Mouse (Mus musculus): ENCODE data around the gene F2. TPM values are rescaled to one million over a fixed set of nuclear protein-coding genes. Genes with fewer than 3 reads are reported as not detected.

Gene F2
- polyA plus RNA-seq (2017; shearing (Covaris generic)) = under 1 TPM in 1 of 3 experiments, not detected in 2; 0.24 TPM

- ATAC-seq = no peak
These were observed at the start of gene F2 for GRCm38 (mm10) chr2:91636229-91636628. F2 (minus strand) TSS chr2:91636414.

GRCm38 (mm10) chr2:91683919-91684318, 47.7 kb upstream of the F2 start:
- ATAC-seq = no peak

DNA sequence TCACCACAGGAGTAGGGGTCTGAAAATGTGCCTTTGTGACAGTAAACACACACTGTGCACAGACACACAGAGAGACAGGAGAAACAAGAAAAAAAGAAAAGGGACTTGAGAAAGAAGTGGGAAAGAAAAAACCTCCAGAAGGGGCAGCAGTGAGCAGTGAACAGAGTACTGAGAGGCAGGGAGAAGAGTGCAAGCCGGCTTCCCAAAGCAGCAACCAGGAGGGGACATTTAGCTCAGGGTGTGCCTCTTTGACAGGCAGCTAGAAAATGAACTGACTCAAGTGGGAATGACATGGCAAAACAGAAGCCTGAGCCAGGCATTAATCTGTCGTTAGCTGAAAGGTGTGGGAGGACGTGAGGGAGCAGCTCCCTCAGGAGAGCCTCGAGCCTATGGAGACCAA, 46.6 kb upstream of the F2 start:
- ATAC-seq = no peak

- ATAC-seq = no peak
These were observed 40.7 kb upstream of the F2 start for GRCm38 (mm10) chr2:91676961-91677360.

GRCm38 (mm10) chr2:91676420-91676819, 40.2 kb upstream of the F2 start:
- no peak for ATAC-seq

DNA sequence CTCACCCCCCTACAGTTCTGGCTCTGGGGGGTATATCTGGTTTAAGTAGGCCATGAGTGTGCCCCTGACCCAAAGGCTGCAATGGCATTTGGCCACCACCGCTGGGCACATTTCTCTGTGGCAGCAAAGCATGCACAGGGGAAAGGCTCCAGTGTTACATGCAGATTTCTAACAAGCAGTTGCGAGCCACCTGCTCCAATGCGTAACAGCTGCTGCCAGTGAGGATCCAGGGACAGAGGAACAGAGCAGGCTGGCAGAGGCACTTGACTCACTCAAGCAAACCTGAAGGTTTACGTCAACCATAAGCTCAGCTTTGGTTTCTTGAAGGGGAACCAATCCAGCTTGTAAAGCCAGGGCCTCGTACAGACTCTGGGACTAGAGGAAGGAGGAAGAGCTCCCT, 38.7 kb upstream of the F2 start:
- ATAC-seq = no peak

GRCm38 (mm10) chr2:91673587-91673986, 37.4 kb upstream of the F2 start:
- ATAC-seq = no peak

- no peak for ATAC-seq
These were observed 33.8 kb upstream of the F2 start for GRCm38 (mm10) chr2:91670038-91670437.

DNA sequence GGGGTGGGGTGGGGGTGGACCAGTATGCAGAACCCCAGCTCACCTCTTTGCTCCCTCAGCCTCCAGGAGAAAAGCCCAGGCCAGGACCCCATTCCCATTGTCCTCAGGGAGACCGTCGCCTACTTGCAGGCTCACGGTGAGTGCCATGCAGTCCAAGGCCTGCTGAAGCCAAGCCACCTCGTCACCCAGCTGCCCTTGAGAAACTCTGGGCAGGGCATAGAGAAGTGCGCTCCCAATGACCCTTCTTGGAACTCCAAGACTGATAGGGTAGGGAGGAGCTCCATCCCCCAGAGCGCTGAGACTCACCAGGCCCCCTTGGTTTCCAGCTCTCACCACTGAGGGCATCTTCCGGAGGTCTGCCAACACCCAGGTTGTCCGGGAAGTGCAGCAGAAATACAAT, 33.1 kb upstream of the F2 start:
- ATAC-seq = no peak

DNA sequence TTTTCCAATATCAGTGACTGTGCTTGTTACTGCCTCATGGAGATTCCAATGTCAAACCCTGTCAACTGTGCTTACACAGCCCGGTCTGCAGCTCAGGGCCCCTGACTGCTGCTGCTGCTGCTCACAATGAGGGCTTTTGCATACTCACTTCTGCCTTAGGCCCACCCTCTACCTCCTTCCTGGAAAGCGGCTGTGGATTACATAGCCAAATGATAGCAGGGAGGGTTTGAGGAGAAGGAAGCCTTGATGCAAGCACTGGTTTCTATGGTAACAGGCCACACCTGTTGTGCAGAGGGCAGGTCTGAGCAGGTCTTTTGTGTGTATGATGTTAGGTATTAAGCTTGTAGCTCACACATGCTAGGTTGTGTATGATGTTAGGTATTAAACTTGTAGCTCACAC, 31.5 kb upstream of the F2 start:
- no peak for ATAC-seq

DNA sequence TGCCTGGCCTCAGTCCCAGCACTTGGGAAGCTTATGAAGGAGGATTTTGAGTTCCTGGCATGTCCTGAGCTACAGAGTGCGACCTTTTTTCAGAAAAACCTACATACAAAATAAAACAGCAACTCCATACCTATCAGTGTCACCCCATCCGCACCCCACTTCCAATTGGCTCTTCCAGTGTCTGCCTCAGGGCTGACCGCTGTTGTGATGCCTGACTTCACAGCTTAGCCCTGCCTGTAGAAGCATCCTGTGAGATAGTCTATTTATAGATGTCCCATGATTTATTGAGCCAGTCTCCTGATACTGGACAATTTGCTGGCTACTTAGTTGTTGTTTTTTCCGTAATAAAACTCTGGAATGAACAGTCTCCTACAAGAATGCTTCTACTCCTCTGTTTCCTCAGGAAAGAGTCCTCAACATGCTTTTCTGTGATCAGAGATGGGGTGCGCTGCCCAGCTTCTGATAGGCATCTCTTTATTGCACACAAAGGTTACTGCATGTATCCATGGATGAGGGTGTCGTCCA, 30.2 kb upstream of the F2 start:
- ATAC-seq = no peak

GRCm38 (mm10) chr2:91664780-91665179, 28.6 kb upstream of the F2 start:
- no peak for ATAC-seq

GRCm38 (mm10) chr2:91660981-91661380, 24.8 kb upstream of the F2 start:
- no peak for ATAC-seq

GRCm38 (mm10) chr2:91659657-91660056, 23.4 kb upstream of the F2 start:
- no peak for ATAC-seq

DNA sequence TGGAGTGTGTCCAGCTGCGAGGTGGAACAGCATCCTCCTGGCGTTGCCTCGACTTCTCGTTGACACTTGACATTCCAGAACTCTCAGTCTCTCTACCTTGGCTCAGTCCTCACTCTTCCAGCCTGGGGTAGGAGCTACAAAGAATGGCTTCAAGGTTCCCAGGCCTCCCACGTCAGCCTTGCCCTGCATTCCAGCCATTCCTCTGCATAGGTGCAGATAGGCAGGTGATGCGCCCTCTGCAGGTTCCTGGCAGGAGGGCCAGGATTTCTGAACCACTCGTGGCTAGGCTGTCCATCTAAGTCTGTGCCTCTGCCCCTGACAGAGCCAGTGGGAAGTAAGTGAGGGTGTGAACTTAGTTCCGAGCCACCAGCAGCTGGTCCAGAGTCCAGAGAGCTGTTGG, 20.6 kb upstream of the F2 start:
- ATAC-seq = no peak

- ATAC-seq = no peak
These were observed 19.6 kb upstream of the F2 start for GRCm38 (mm10) chr2:91655827-91656226.

GRCm38 (mm10) chr2:91655388-91655787, 19.2 kb upstream of the F2 start:
- no peak for ATAC-seq

DNA sequence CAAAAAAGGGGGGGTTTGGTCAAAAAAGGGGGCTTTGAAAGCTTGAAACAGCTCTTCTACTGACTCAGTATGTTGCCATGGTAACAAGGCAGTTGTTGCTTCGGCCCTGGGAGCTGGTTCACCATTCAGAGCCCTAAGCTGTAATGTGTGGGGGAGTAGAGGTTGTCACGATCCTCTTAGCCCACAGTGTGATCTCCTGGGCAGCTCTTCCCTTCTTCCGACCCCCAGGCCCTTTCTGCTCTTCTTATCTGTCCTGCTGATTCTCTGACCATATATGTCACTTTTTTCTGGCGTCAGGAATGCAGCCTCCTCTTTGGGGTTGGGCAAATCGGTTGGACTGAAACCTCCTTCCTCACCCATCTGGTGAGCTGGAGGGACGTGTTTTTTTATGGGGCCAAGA, 16.6 kb upstream of the F2 start:
- no peak for ATAC-seq

DNA sequence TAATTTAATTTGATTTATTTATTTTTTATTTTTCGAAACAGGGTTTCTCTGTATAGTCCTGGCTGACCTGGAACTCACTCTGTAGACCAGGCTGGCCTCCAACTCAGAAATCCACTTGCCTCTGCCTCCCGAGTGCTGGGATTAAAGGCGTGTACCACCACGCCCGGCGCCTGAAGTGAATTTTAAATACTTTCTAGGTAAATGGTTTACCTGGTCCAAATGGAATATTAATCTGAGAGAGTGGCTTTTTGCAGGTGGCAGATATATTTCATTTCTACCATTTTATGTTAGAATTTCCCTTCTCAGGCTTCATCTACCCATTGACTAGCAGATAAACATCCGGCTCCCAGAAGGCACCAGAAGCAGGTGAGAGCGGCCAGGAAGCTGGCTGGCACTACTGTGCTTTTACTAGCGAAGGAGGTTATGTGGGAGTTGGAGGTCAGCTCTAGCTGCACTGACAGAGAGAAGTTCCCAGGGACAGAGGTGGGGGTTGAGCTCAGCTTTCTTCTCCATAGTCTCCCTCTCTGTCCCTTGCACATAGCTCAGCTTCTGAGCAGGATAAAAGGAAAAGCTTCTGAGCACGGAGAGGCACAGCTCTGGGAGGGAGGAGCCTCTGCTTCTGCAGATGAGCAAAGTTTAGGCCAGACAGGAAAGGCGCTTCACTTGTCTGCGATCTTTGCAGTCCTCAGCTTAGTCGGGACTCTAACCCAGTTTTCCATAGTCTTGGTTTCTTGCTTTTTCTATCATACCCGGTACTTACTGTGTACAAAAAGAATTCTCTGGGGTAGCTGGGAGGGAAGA, 15.4 kb upstream of the F2 start:
- no peak for ATAC-seq

- ATAC-seq = no peak
These were observed 14.3 kb upstream of the F2 start for GRCm38 (mm10) chr2:91650360-91650995.

GRCm38 (mm10) chr2:91649553-91650359, 13.5 kb upstream of the F2 start, which contains the start of the genes Zfp408 and Arhgap1:
Zfp408 (minus strand) TSS chr2:91649791.
Arhgap1 (plus strand) TSS chr2:91649860.
- peak; percentile 96 for ATAC-seq

DNA sequence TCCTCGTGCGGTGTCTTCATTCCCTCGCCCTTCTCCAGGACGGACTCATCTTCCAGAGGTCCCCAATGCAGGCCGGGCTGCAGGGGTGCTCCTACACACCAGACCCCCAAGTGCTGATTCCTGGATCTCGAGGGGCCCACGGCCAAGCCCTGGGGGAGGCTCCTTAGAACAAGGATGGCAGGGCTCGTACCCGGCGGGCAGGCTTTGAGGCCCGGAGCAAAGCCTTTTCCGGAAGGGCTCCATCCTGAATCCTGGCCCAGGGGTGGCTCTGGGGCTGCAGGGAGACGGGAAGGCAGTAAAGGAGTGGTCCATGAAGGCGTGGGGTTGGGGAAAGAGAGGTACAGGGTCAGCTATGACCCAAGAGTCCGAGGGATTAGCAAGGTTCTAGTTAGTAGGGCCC, 12.9 kb upstream of the F2 start:
- no peak for ATAC-seq

- ATAC-seq = no peak
These were observed 10.5 kb upstream of the F2 start for GRCm38 (mm10) chr2:91646733-91647132.
